Mouse (Mus musculus): ENCODE data around the gene Fstl3.

DNA sequence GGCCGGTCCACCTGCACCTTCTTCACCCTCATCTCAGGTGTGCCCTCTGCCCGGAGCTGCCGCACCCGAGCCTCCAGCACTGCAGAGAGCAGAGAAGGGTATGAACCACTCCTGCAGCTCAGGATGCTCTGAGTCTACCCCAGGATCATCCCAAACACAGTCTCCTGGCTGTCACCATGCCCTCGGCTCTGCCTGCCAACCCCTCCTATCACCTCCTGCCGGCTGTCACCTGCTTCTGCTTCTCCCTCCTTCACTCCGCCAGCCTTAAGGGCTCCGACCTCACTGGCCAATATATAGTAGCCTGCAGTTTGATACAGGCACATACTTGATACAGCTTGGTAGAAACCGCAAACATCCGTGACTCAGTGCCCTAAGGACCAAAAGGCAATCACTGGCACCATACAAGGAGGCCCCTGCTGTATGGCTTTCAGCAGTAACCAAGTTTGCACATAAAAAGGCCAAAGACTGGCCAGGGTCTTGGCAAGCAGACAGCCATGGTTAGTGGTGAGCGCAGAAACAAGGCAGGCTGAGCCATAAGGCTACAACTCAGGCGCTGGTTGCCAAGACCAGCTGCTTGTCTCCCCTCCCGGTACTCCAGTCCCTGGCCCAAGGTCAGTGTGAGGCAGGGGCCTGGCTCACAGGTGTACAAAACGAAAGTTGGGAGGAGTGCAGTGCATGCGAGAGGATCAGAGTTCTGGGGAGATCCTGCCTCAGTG lies 33.3 kb upstream of the Fstl3 start:
- no peak for TF ChIP-seq CTCF (IDR thresholded peaks at IDR 0.05; ENCODE audit: extremely low read depth, insufficient read depth, insufficient read length, insufficient replicate concordance)
- no peak for TF ChIP-seq POLR2A (IDR thresholded peaks at IDR 0.05; ENCODE audit: low read depth, low read length)
